Mouse (Mus musculus) lung, postnatal 0 days (tissue): Measurements from ENCODE around the gene Grin2c. TPM values are rescaled to one million over a fixed set of nuclear protein-coding genes. Genes with fewer than 3 reads are reported as not detected.

Experiments
- ATAC-seq: fragments of 200-750 bp; cut with Nextera tagmentation; 2 replicates; pipeline ENCODE4 v1.8.0; 2017; ENCODE audit warnings: moderate library complexity
- DNase-seq: peaks from one replicate; pipeline ENCODE4 v3.0.0-alpha.2; 2016; ENCODE audit warnings: low spot score
- H3K27ac ChIP-seq: fragments of 300-500 bp; sonication (generic); 2 replicates; pipeline ENCODE4 v1.5.1; 2014; ENCODE audit warnings: antibody characterized with exemption, mild to moderate bottlenecking, low read length, mixed read lengths
- H3K27me3 ChIP-seq: fragments of 300-500 bp; sonication (generic); replicated peaks from 2 replicates; pipeline ENCODE4 v1.6.1; 2014; ENCODE audit warnings: low read length, mixed read lengths; ENCODE audit not compliant: insufficient read depth
- H3K36me3 ChIP-seq: fragments of 300-500 bp; sonication (generic); 2 replicates; pipeline ENCODE4 v1.6.1; 2014; ENCODE audit warnings: low read length, mixed read lengths; ENCODE audit not compliant: insufficient read depth
- H3K4me1 ChIP-seq: fragments of 300-500 bp; sonication (generic); 2 replicates; pipeline ENCODE4 v1.6.1; 2014; ENCODE audit warnings: antibody characterized with exemption, low read depth, low read length, mixed read lengths; ENCODE audit not compliant: insufficient read depth
- H3K4me2 ChIP-seq: fragments of 300-500 bp; sonication (generic); replicated peaks from 2 replicates; pipeline ENCODE4 v1.6.1; 2014; ENCODE audit warnings: low read depth, mild to moderate bottlenecking, low read length, moderate library complexity, mixed read lengths
- H3K4me3 ChIP-seq: fragments of 300-500 bp; sonication (generic); 2 replicates; pipeline ENCODE4 v1.5.1; 2014; ENCODE audit warnings: low read depth, low read length
- H3K9ac ChIP-seq: fragments of 300-500 bp; sonication (generic); replicated peaks from 2 replicates; pipeline ENCODE4 v1.6.1; 2014; ENCODE audit warnings: low read depth, mild to moderate bottlenecking
- H3K9me3 ChIP-seq: fragments of 300-500 bp; sonication (generic); 2 replicates; pipeline ENCODE4 v1.6.1; 2016; ENCODE audit warnings: low read length, mixed read lengths
- CTCF ChIP-seq: IDR thresholded peaks from 2 replicates; pipeline ENCODE4 v1.5.1; 2016; ENCODE audit warnings: antibody characterized with exemption, mild to moderate bottlenecking
- EP300 ChIP-seq: IDR thresholded peaks from 2 replicates; pipeline ENCODE4 v1.6.1; 2016; ENCODE audit warnings: antibody characterized with exemption, mild to moderate bottlenecking, control low read depth
- whole genome bisulfite sequencing: fragments of 180-500 bp; shearing (Covaris S2); extraction: QIAGEN DNeasy Blood & Tissue Kit; methylation state at CpG from one replicate; pipeline ENCODE4 v1.1.7; 2014; 5-methylcytosine and 5-hydroxymethylcytosine counted together
- polyA plus RNA-seq: library from polyadenylated mRNA; unstranded; fragments of >200 nt; fragmentation: Nextera tagmentation; extraction: Ambion mirVana; gene quantifications from 2 replicates; pipeline ENCODE4 v1.2.1, GENCODE M21; 2015

Grin2c gene
- polyA plus RNA-seq, 1 experiment from 2014 or later: 0.11 TPM

GRCm38 (mm10) chr11:115275509-115275908 is 8.5 kb upstream of the Grin2c start:
- H3K4me3 ChIP-seq: no peak overlapping the region
- TF ChIP-seq CTCF: no peak
- TF ChIP-seq EP300: no peak
- 69% methylated on average over 6 of the region's 6 CpGs for WGBS

GRCm38 (mm10) chr11:115274771-115275170 is 7.7 kb upstream of the Grin2c start:
- 90% methylated on average over 6 of the region's 6 CpGs for WGBS
- no peak overlapping the region for H3K9ac ChIP-seq

More at GRCm38 (mm10) chr11:115275509-115275908, 8.5 kb upstream of the Grin2c start:
- no peak for DNase-seq
- ATAC-seq: no peak
- Histone ChIP-seq H3K9ac (no peak overlapping the region), H3K9me3 (no peaks in the 10 kb centered on the region), H3K4me2 (no peak overlapping the region), H3K27me3 (no peaks in the 10 kb centered on the region), H3K36me3 (no peaks in the 10 kb centered on the region), H3K27ac (no peak overlapping the region), H3K4me1 (peaks cover 10% of the 10 kb centered on the region; the same call in 1 of the 2 replicates)

GRCm38 (mm10) chr11:115274178-115274577 is 7.1 kb upstream of the Grin2c start:
- Histone ChIP-seq H3K9me3 (no peaks in the 10 kb centered on the region), H3K9ac (no peak overlapping the region), H3K36me3 (no peaks in the 10 kb centered on the region), H3K4me3 (no peak overlapping the region), H3K4me1 (peaks cover 10% of the 10 kb centered on the region; the same call in 1 of the 2 replicates), H3K27ac (no peak overlapping the region), H3K27me3 (0 out of 2 replicates have a peak, but pooled peaks cover under 1% of the 10 kb centered on the region), H3K4me2 (no peak overlapping the region)
- WGBS: 80% methylated on average over 7 of the region's 7 CpGs
- DNase-seq (no peak), ATAC-seq (no peak)
- TF ChIP-seq CTCF (no peak), EP300 (no peak)

More at GRCm38 (mm10) chr11:115274771-115275170, 7.7 kb upstream of the Grin2c start:
- Histone ChIP-seq H3K27ac (no peak overlapping the region), H3K9me3 (no peaks in the 10 kb centered on the region), H3K4me2 (no peak overlapping the region), H3K4me1 (peaks cover 10% of the 10 kb centered on the region; the same call in 1 of the 2 replicates), H3K27me3 (no peaks in the 10 kb centered on the region), H3K4me3 (no peak overlapping the region), H3K36me3 (no peaks in the 10 kb centered on the region)
- TF ChIP-seq EP300: no peak
- no peak for TF ChIP-seq CTCF
- no peak for DNase-seq
- ATAC-seq: no peak

- TF ChIP-seq CTCF (no peak), EP300 (no peak)
- ATAC-seq (no peak), DNase-seq (no peak)
- Histone ChIP-seq H3K9ac (no peak overlapping the region), H3K4me1 (peaks cover 10% of the 10 kb centered on the region; the same call in 1 of the 2 replicates), H3K27ac (no peak overlapping the region), H3K36me3 (no peaks in the 10 kb centered on the region), H3K4me2 (no peak overlapping the region), H3K4me3 (no peak overlapping the region), H3K27me3 (0 out of 2 replicates have a peak, but pooled peaks cover 4% of the 10 kb centered on the region), H3K9me3 (no peaks in the 10 kb centered on the region)
- WGBS: 46% methylated on average over 7 of the region's 7 CpGs
These were observed 6.7 kb upstream of the Grin2c start for GRCm38 (mm10) chr11:115273735-115274134.

- 75% methylated on average over 10 of the region's 10 CpGs for WGBS
- H3K4me1 ChIP-seq: peaks cover 10% of the 10 kb centered on the region; the same call in 1 of the 2 replicates
- no peak overlapping the region for H3K27ac ChIP-seq
- H3K4me3 ChIP-seq: no peak overlapping the region
- H3K4me2 ChIP-seq: no peak overlapping the region
- H3K36me3 ChIP-seq: 0 out of 2 replicates have a peak, but pooled peaks cover 2% of the 10 kb centered on the region
- ATAC-seq: no peak
- DNase-seq: no peak
- TF ChIP-seq CTCF (no peak), EP300 (no peak)
- peaks cover 10% of the 10 kb centered on the region for H3K27me3 ChIP-seq
- no peaks in the 10 kb centered on the region for H3K9me3 ChIP-seq
- H3K9ac ChIP-seq: no peak overlapping the region
These were observed 6.0 kb upstream of the Grin2c start for GRCm38 (mm10) chr11:115272894-115273498.

- Histone ChIP-seq H3K36me3 (0 out of 2 replicates have a peak, but pooled peaks cover 4% of the 10 kb centered on the region), H3K27me3 (peaks cover 24% of the 10 kb centered on the region), H3K4me2 (no peak overlapping the region), H3K4me3 (no peak overlapping the region), H3K9ac (no peak overlapping the region), H3K27ac (no peak overlapping the region), H3K9me3 (no peaks in the 10 kb centered on the region), H3K4me1 (peaks cover 5% of the 10 kb centered on the region)
- 65% methylated on average over 10 of the region's 10 CpGs for WGBS
- no peak for TF ChIP-seq EP300
- TF ChIP-seq CTCF: no peak
- no peak for ATAC-seq
- no peak for DNase-seq
These were observed 4.4 kb upstream of the Grin2c start for GRCm38 (mm10) chr11:115271481-115271880.
